Mouse (Mus musculus) cortical plate, adult 2 months (tissue): ENCODE data around the gene 1700028K03Rik. TPM values are rescaled to one million over a fixed set of nuclear protein-coding genes. Genes with fewer than 3 reads are reported as not detected.

ENCODE experiments used
- H3K27ac ChIP-seq: fragments of 200-500 bp; 2 replicates; pipeline ENCODE4 v1.5.1; 2012; ENCODE audit warnings: low read length, control low read depth, inconsistent platforms; ENCODE audit not compliant: insufficient read depth
- H3K4me1 ChIP-seq: fragments of 200-500 bp; 2 replicates; pipeline ENCODE4 v1.6.1; 2011; ENCODE audit warnings: low read length; ENCODE audit not compliant: control insufficient read depth, insufficient read depth
- H3K4me3 ChIP-seq: fragments of 200-500 bp; 2 replicates; pipeline ENCODE4 v1.5.1; 2011; ENCODE audit warnings: mild to moderate bottlenecking, low read length, control low read depth; ENCODE audit not compliant: insufficient read depth
- CTCF ChIP-seq: fragments of 200-500 bp; IDR thresholded peaks from 2 replicates; pipeline ENCODE4 v1.5.1; 2011; ENCODE audit warnings: mild to moderate bottlenecking, control low read depth, low read length; ENCODE audit not compliant: insufficient read depth; ENCODE audit errors: extremely low read depth
- POLR2A ChIP-seq: fragments of 200-500 bp; IDR thresholded peaks from 2 replicates; pipeline ENCODE4 v1.6.1; 2011; ENCODE audit warnings: mild to moderate bottlenecking, low read length, control low read depth; ENCODE audit not compliant: insufficient read depth; ENCODE audit errors: extremely low read depth
- polyA plus RNA-seq: library from polyadenylated mRNA; depleted of rRNA; stranded (reverse); fragments of >200 nt; gene quantifications from 2 replicates; pipeline ENCODE4 v1.2.3, GENCODE M21; 2012

The 1700028K03Rik gene
- polyA plus RNA-seq, 1 experiment = 0.73 TPM

DNA sequence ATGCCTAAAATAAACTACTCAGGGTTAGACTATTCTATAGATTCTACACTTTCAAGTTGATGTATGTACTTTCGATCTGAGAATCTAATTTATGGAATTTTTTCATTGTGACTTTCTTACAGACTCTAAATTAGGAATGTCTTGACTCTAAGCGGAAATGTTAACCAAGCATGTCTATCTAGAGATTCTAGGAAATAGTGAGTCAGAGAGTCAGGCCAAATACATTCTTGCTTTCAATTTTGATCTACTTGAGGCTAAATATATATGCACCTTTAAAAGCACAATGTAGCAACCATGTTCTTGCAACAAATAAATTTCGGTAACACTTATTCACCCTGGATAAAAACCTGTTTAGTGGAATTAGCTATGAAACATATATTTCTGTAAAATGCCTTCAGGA lies 5.7 kb upstream of the 1700028K03Rik start:
- Histone ChIP-seq H3K4me1 (no peaks in the 10 kb centered on the region), H3K27ac (no peak overlapping the region), H3K4me3 (no peak overlapping the region)
- TF ChIP-seq CTCF (no peak), POLR2A (no peak)

- no peaks in the 10 kb centered on the region for H3K4me1 ChIP-seq
- H3K27ac ChIP-seq = no peak overlapping the region
- TF ChIP-seq CTCF (no peak), POLR2A (no peak)
- no peak overlapping the region for H3K4me3 ChIP-seq
Measured at GRCm38 (mm10) chr5:107533590-107533989, 919 bp upstream of the 1700028K03Rik start.

DNA sequence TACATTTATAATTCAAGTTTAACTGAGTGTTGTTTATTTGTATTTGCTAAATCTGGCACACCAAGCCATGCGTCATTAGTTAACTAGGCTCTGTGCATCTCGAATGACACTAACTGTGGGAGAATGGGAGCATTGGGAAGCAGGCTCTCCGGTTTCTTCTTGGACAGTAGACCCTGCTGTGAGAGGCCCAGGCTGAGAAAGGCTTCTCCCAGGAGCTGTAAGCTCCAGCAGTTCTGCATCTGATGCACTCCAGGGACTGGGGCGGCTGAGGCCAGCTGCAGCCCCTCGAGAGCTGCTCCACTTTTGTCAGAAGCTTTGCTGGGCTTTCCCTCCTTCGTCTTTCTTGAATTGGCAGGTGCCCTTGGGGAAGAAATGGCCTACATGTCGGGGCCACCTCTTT lies 7.2 kb downstream of the 1700028K03Rik start:
- Histone ChIP-seq H3K4me1 (peaks cover 4% of the 10 kb centered on the region; the same call in 1 of the 2 replicates), H3K27ac (no peak overlapping the region), H3K4me3 (no peak overlapping the region)
- TF ChIP-seq POLR2A = no peak
- no peak for TF ChIP-seq CTCF

- no peak overlapping the region for H3K4me3 ChIP-seq
- peaks cover 2% of the 10 kb centered on the region; the same call in 1 of the 2 replicates for H3K4me1 ChIP-seq
- no peak for TF ChIP-seq CTCF
- no peak for TF ChIP-seq POLR2A
- no peak overlapping the region for H3K27ac ChIP-seq
Measured at GRCm38 (mm10) chr5:107545927-107546326, 11.4 kb downstream of the 1700028K03Rik start.

DNA sequence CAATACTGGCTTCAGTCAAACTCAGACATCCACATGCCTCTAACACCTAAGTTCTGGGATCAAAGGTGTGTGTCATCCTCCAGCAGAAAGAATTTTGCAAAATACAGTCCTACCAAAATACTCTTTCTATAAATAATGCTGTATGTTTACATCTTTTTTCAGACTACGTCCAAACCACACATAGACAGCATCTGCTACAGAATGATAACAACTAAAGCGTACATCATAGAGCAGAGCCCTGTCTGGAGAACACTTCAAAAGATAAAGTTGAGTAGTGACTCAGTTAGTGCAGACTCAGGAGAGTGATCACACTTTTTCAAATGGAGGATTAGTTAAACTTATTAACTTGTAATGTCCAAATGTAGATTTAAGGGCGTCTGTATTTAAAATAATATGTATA lies 13.4 kb downstream of the 1700028K03Rik start:
- no peaks in the 10 kb centered on the region for H3K4me1 ChIP-seq
- H3K27ac ChIP-seq = no peak overlapping the region
- H3K4me3 ChIP-seq = no peak overlapping the region
- TF ChIP-seq CTCF (no peak), POLR2A (no peak)

- TF ChIP-seq POLR2A (no peak), CTCF (no peak)
- Histone ChIP-seq H3K4me3 (no peak overlapping the region), H3K4me1 (no peaks in the 10 kb centered on the region), H3K27ac (no peak overlapping the region)
Measured at GRCm38 (mm10) chr5:107548444-107548843, 13.9 kb downstream of the 1700028K03Rik start.

DNA sequence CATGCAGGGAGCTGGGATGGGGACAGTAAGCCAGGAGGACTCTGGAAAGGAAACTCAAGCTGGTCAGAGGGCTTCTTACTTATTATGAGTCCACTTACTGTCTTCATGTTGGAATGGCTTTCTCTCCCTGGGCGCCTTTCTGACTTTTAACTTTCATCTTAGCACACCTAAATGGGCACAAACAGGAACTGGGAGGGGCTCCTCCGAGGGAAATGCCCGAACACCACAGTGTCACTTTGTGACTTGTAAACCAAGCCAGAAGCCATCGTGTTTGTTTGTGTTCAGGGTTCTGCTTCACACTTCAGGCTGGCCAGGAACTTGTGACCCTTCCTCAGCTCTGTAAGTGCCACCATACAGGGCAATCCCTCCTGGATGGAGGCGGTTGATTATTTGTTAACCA lies 19.8 kb downstream of the 1700028K03Rik start:
- H3K27ac ChIP-seq = no peak overlapping the region

DNA sequence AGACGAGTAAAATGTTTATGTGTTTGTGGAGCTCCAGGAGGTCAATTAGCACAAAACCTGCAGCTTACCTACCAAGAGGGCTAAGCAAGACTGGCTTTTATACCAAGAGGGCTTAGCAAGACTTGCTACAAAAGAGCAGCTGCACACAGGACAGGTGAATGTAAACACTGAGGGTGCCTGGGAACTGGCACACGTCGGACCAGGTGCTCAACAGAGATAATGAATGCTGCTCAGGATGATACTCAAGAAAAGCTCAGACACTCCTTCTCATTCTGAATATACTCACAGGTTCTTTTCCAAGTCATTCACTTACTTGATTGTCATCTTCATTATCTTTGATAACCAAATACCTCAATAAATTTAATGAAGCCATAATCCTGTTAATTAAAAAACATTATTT lies 22.5 kb downstream of the 1700028K03Rik start:
- Histone ChIP-seq H3K4me1 (no peaks in the 10 kb centered on the region), H3K4me3 (no peak overlapping the region), H3K27ac (no peak overlapping the region)
- TF ChIP-seq CTCF (no peak), POLR2A (no peak)

More for the DNA sequence above, 19.8 kb downstream of the 1700028K03Rik start:
- TF ChIP-seq POLR2A (no peak), CTCF (no peak)
- Histone ChIP-seq H3K4me1 (no peaks in the 10 kb centered on the region), H3K4me3 (no peak overlapping the region)

DNA sequence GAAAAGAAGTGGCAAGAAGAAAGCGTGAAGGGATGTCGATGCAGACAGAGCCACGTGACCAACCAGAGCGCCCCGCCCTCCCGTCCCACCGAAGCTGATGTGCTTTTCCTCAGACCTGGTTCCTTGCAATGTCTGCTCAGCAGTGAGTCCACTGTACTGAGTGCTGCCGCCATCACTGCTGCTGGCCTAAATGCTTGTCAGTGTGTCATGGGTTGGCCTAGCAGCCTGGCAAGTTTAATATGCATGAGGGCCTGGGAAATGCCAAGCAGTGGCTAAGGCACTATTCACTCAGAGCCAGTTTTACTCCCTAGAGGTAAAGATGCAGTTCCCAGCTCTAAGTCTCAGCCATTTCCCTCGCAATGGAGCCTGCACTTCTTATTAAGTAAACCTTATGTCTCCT lies 34.6 kb downstream of the 1700028K03Rik start:
- H3K27ac ChIP-seq = no peak overlapping the region
- TF ChIP-seq CTCF (no peak), POLR2A (0 out of 2 replicates have a peak, but pooled peaks have one; percentile 20)
- no peak overlapping the region for H3K4me3 ChIP-seq
- H3K4me1 ChIP-seq = no peaks in the 10 kb centered on the region

DNA sequence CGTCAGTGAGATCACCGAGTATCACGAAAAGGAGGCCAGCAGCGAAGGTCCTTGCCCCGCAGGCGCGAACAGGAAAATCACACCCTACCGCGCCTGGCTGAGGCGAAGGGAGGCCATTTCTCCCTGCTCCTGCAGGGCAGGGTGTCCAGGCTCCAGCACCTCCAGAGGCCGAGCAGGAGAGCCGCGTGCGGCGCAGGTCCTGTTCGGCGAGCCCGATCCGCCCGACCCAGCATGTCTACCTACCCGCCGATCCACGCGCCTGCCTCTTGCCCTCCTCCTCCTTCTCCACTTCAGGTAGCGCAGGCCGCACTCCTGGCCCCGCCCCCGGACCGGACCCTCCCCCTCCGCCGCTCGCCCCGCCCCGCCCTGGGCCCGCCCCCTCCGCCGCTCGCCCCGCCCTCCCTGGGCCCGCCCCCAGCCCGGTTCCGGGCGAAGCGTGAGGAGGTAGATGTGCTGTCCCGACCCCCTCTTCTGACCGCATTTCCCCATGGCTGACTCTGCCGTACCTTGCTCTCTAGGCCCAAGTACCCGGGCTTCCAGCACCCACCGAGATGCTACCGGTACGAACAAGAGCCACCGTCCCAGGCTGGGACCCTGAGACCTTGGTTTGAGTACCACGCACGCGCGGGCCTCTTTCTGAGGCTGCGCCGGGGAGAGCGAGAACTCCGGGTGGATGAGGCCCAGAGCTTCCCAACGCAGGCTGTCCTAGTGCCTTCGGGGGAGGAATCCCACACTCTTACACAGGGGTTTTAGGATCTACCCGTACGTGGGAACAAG lies 63.0 kb downstream of the 1700028K03Rik start, which contains the start of the genes Rpap2 and Glmn:
Gene Rpap2 (plus strand): TSS at position 73 of the 777 bp plus-strand sequence.
Gene Glmn (minus strand): TSS at position 588 of the 777 bp plus-strand sequence.
- peak within 1 kb of the TSS; percentile 94 for H3K4me3 ChIP-seq
- H3K4me1 ChIP-seq = peaks cover 2% of the 10 kb centered on the region
- peak within 1 kb of the TSS; percentile 87 for H3K27ac ChIP-seq
- TF ChIP-seq POLR2A (peak; percentile 67; the same call in 1 of the 2 replicates), CTCF (no peak)
